Mouse (Mus musculus): ENCODE measurements around the gene Ryr3. TPM values are rescaled to one million over a fixed set of nuclear protein-coding genes. Genes with fewer than 3 reads are reported as not detected.

Ryr3 gene
- polyA plus RNA-seq, 1 experiment from 2014 or later: 3.7 TPM

GRCm38 (mm10) chr2:112774762-112775161, 442.1 kb downstream of the Ryr3 start:
- H3K4me3 ChIP-seq: no peak overlapping the region
- H3K36me3 ChIP-seq: no peaks in the 10 kb centered on the region
- H3K27ac ChIP-seq (replicated peaks): no peak overlapping the region
- WGBS: 15% methylated on average over 6 of the region's 6 CpGs
- no peak overlapping the region for H3K4me2 ChIP-seq
- H3K9me3 ChIP-seq: no peaks in the 10 kb centered on the region
- no peak overlapping the region for H3K9ac ChIP-seq
- H3K4me1 ChIP-seq: no peaks in the 10 kb centered on the region
- ATAC-seq (ENCODE audit: extremely low read depth, insufficient number of reproducible peaks, low FRiP score, low TSS enrichment): no peak
- no peaks in the 10 kb centered on the region for H3K27me3 ChIP-seq (replicated peaks)

- Histone ChIP-seq H3K36me3 (no peaks in the 10 kb centered on the region), H3K4me3 (no peak overlapping the region), H3K9me3 (no peaks in the 10 kb centered on the region), H3K4me1 (no peaks in the 10 kb centered on the region), H3K27me3 (replicated peaks) (no peaks in the 10 kb centered on the region), H3K27ac (replicated peaks) (no peak overlapping the region), H3K4me2 (no peak overlapping the region), H3K9ac (no peak overlapping the region)
- ATAC-seq (ENCODE audit: extremely low read depth, insufficient number of reproducible peaks, low FRiP score, low TSS enrichment): no peak
- 69% methylated on average over 5 of the region's 5 CpGs for WGBS
These were observed 449.2 kb downstream of the Ryr3 start for GRCm38 (mm10) chr2:112767665-112768064.

GRCm38 (mm10) chr2:112765046-112765445, 451.9 kb downstream of the Ryr3 start:
- Histone ChIP-seq H3K27me3 (replicated peaks) (no peaks in the 10 kb centered on the region), H3K9me3 (no peaks in the 10 kb centered on the region), H3K27ac (replicated peaks) (no peak overlapping the region), H3K4me1 (no peaks in the 10 kb centered on the region), H3K4me3 (no peak overlapping the region), H3K9ac (no peak overlapping the region), H3K4me2 (no peak overlapping the region), H3K36me3 (no peaks in the 10 kb centered on the region)
- WGBS: 38% methylated on average over 5 of the region's 5 CpGs
- ATAC-seq (ENCODE audit: extremely low read depth, insufficient number of reproducible peaks, low FRiP score, low TSS enrichment): no peak

- H3K4me2 ChIP-seq: no peak overlapping the region
- no peak overlapping the region for H3K4me3 ChIP-seq
- no peaks in the 10 kb centered on the region for H3K4me1 ChIP-seq
- no peak for ATAC-seq (ENCODE audit: extremely low read depth, insufficient number of reproducible peaks, low FRiP score, low TSS enrichment)
- H3K9ac ChIP-seq: no peak overlapping the region
- no peaks in the 10 kb centered on the region for H3K36me3 ChIP-seq
- H3K27ac ChIP-seq (replicated peaks): no peak overlapping the region
- H3K27me3 ChIP-seq (replicated peaks): no peaks in the 10 kb centered on the region
- no peaks in the 10 kb centered on the region for H3K9me3 ChIP-seq
- 39% methylated on average over 5 of the region's 5 CpGs for WGBS
These were observed 452.6 kb downstream of the Ryr3 start for GRCm38 (mm10) chr2:112764274-112764673.

- Histone ChIP-seq H3K27me3 (replicated peaks) (no peaks in the 10 kb centered on the region), H3K4me3 (no peak overlapping the region), H3K36me3 (no peaks in the 10 kb centered on the region), H3K9me3 (no peaks in the 10 kb centered on the region), H3K4me1 (no peaks in the 10 kb centered on the region), H3K27ac (replicated peaks) (no peak overlapping the region), H3K4me2 (no peak overlapping the region), H3K9ac (no peak overlapping the region)
- WGBS: 63% methylated on average over 2 of the region's 2 CpGs
- no peak for ATAC-seq (ENCODE audit: extremely low read depth, insufficient number of reproducible peaks, low FRiP score, low TSS enrichment)
These were observed 454.9 kb downstream of the Ryr3 start for GRCm38 (mm10) chr2:112762006-112762405.

- ATAC-seq (ENCODE audit: extremely low read depth, insufficient number of reproducible peaks, low FRiP score, low TSS enrichment): no peak
- H3K36me3 ChIP-seq: no peaks in the 10 kb centered on the region
- H3K4me2 ChIP-seq: no peak overlapping the region
- no peak overlapping the region for H3K9ac ChIP-seq
- no peaks in the 10 kb centered on the region for H3K9me3 ChIP-seq
- no peak overlapping the region for H3K27ac ChIP-seq (replicated peaks)
- H3K4me3 ChIP-seq: no peak overlapping the region
- no peaks in the 10 kb centered on the region for H3K4me1 ChIP-seq
- H3K27me3 ChIP-seq (replicated peaks): no peaks in the 10 kb centered on the region
- WGBS: 68% methylated on average over 6 of the region's 6 CpGs
These were observed 455.5 kb downstream of the Ryr3 start for GRCm38 (mm10) chr2:112761196-112761913.

GRCm38 (mm10) chr2:112760692-112761091, 456.2 kb downstream of the Ryr3 start:
- H3K36me3 ChIP-seq: no peaks in the 10 kb centered on the region
- no peak overlapping the region for H3K9ac ChIP-seq
- no peak overlapping the region for H3K4me2 ChIP-seq
- ATAC-seq (ENCODE audit: extremely low read depth, insufficient number of reproducible peaks, low FRiP score, low TSS enrichment): no peak
- no peaks in the 10 kb centered on the region for H3K9me3 ChIP-seq
- no peak overlapping the region for H3K4me3 ChIP-seq
- WGBS: 61% methylated on average over 4 of the region's 4 CpGs
- H3K4me1 ChIP-seq: no peaks in the 10 kb centered on the region
- H3K27ac ChIP-seq (replicated peaks): no peak overlapping the region
- H3K27me3 ChIP-seq (replicated peaks): no peaks in the 10 kb centered on the region

GRCm38 (mm10) chr2:112759678-112760077, 457.2 kb downstream of the Ryr3 start:
- no peak for ATAC-seq (ENCODE audit: extremely low read depth, insufficient number of reproducible peaks, low FRiP score, low TSS enrichment)
- no peaks in the 10 kb centered on the region for H3K4me1 ChIP-seq
- H3K4me3 ChIP-seq: no peak overlapping the region
- H3K9ac ChIP-seq: no peak overlapping the region
- H3K27ac ChIP-seq (replicated peaks): no peak overlapping the region
- WGBS: 67% methylated on average over 5 of the region's 5 CpGs
- H3K4me2 ChIP-seq: no peak overlapping the region
- no peaks in the 10 kb centered on the region for H3K36me3 ChIP-seq
- no peaks in the 10 kb centered on the region for H3K9me3 ChIP-seq
- H3K27me3 ChIP-seq (replicated peaks): no peaks in the 10 kb centered on the region

GRCm38 (mm10) chr2:112758732-112759131, 458.2 kb downstream of the Ryr3 start:
- Histone ChIP-seq H3K36me3 (no peaks in the 10 kb centered on the region), H3K4me1 (no peaks in the 10 kb centered on the region), H3K4me3 (no peak overlapping the region), H3K9ac (no peak overlapping the region), H3K27ac (replicated peaks) (no peak overlapping the region), H3K27me3 (replicated peaks) (no peaks in the 10 kb centered on the region), H3K9me3 (no peaks in the 10 kb centered on the region), H3K4me2 (no peak overlapping the region)
- ATAC-seq (ENCODE audit: extremely low read depth, insufficient number of reproducible peaks, low FRiP score, low TSS enrichment): no peak
- 84% methylated on average over 2 of the region's 2 CpGs for whole genome bisulfite sequencing

GRCm38 (mm10) chr2:112753316-112753715, 463.6 kb downstream of the Ryr3 start:
- Histone ChIP-seq H3K9me3 (no peaks in the 10 kb centered on the region), H3K27me3 (replicated peaks) (no peaks in the 10 kb centered on the region), H3K4me3 (no peak overlapping the region), H3K27ac (replicated peaks) (no peak overlapping the region), H3K4me2 (no peak overlapping the region), H3K4me1 (no peaks in the 10 kb centered on the region), H3K36me3 (no peaks in the 10 kb centered on the region), H3K9ac (no peak overlapping the region)
- no peak for ATAC-seq (ENCODE audit: extremely low read depth, insufficient number of reproducible peaks, low FRiP score, low TSS enrichment)
- 72% methylated on average over 4 of the region's 4 CpGs for WGBS

- H3K9ac ChIP-seq: no peak overlapping the region
- no peaks in the 10 kb centered on the region for H3K9me3 ChIP-seq
- no peaks in the 10 kb centered on the region for H3K4me1 ChIP-seq
- 77% methylated on average over 5 of the region's 5 CpGs for WGBS
- no peak overlapping the region for H3K4me3 ChIP-seq
- H3K4me2 ChIP-seq: no peak overlapping the region
- no peaks in the 10 kb centered on the region for H3K27me3 ChIP-seq (replicated peaks)
- no peaks in the 10 kb centered on the region for H3K36me3 ChIP-seq
- no peak for ATAC-seq (ENCODE audit: extremely low read depth, insufficient number of reproducible peaks, low FRiP score, low TSS enrichment)
- H3K27ac ChIP-seq (replicated peaks): no peak overlapping the region
These were observed 465.5 kb downstream of the Ryr3 start for GRCm38 (mm10) chr2:112751416-112751815.

- H3K9ac ChIP-seq: no peak overlapping the region
- no peak overlapping the region for H3K4me2 ChIP-seq
- H3K4me3 ChIP-seq: no peak overlapping the region
- ATAC-seq (ENCODE audit: extremely low read depth, insufficient number of reproducible peaks, low FRiP score, low TSS enrichment): no peak
- no peaks in the 10 kb centered on the region for H3K36me3 ChIP-seq
- no peaks in the 10 kb centered on the region for H3K4me1 ChIP-seq
- H3K27ac ChIP-seq (replicated peaks): no peak overlapping the region
- no peaks in the 10 kb centered on the region for H3K9me3 ChIP-seq
- WGBS: 83% methylated on average over 1 of the region's 1 CpGs
- no peaks in the 10 kb centered on the region for H3K27me3 ChIP-seq (replicated peaks)
These were observed 468.4 kb downstream of the Ryr3 start for GRCm38 (mm10) chr2:112748532-112748931.
